Mouse (Mus musculus): ENCODE measurements at regions not wholly inside any gene's neighbourhood (a gene's known extent, or its start where the extent isn't known, plus 50 kb on each side); places are given as distances from the start of the nearest gene placed in this dataset.

GRCm38 (mm10) chr3:106879994-106880393 lies 53.9 kb upstream of the Olfr266 start:
- DNase-seq (ENCODE audit: low spot score in 2 of 2): no peak

GRCm38 (mm10) chr3:106903198-106903597 lies 77.1 kb upstream of the Olfr266 start:
- DNase-seq (ENCODE audit: low spot score in 2 of 2): no peak

GRCm38 (mm10) chr3:106906668-106907067 lies 80.6 kb upstream of the Olfr266 start:
- no peak for DNase-seq (ENCODE audit: low spot score in 2 of 2)

GRCm38 (mm10) chr3:106936067-106936466 lies 99.9 kb upstream of the Kcna3 start:
- no peak for DNase-seq (ENCODE audit: low spot score in 2 of 2)

- no peak for DNase-seq (ENCODE audit: low spot score in 2 of 2)
Observed at GRCm38 (mm10) chr3:106940095-106940494, 95.9 kb upstream of the Kcna3 start.

GRCm38 (mm10) chr3:106955555-106956446 lies 80.2 kb upstream of the Kcna3 start:
- no peak for DNase-seq (ENCODE audit: low spot score in 2 of 2)

GRCm38 (mm10) chr3:106957162-106957895 lies 78.6 kb upstream of the Kcna3 start:
- no peak for DNase-seq (ENCODE audit: low spot score in 2 of 2)

GRCm38 (mm10) chr3:106958194-106958593 lies 77.8 kb upstream of the Kcna3 start:
- no peak for DNase-seq (ENCODE audit: low spot score in 2 of 2)

- no peak for DNase-seq (ENCODE audit: low spot score in 2 of 2)
Observed at GRCm38 (mm10) chr3:106960596-106960995, 75.4 kb upstream of the Kcna3 start.

- peak in 1 of 2 experiments; percentile 1 for DNase-seq (ENCODE audit: low spot score in 2 of 2)
Observed at GRCm38 (mm10) chr3:106962466-106962865, 73.5 kb upstream of the Kcna3 start.

GRCm38 (mm10) chr3:106966198-106966597 lies 69.8 kb upstream of the Kcna3 start:
- no peak for DNase-seq (ENCODE audit: low spot score in 2 of 2)

- no peak for DNase-seq (ENCODE audit: low spot score in 2 of 2)
Observed at GRCm38 (mm10) chr3:106967479-106967878, 68.5 kb upstream of the Kcna3 start.

GRCm38 (mm10) chr3:106974114-106974789 lies 61.7 kb upstream of the Kcna3 start:
- DNase-seq (ENCODE audit: low spot score in 2 of 2): no peak

- DNase-seq (ENCODE audit: low spot score in 2 of 2): no peak
Observed at GRCm38 (mm10) chr3:106978728-106979127, 57.2 kb upstream of the Kcna3 start.

- DNase-seq (ENCODE audit: low spot score in 2 of 2): no peak
Observed at GRCm38 (mm10) chr3:106980914-106981313, 55.1 kb upstream of the Kcna3 start.

GRCm38 (mm10) chr3:106981323-106981722 lies 54.6 kb upstream of the Kcna3 start:
- DNase-seq (ENCODE audit: low spot score in 2 of 2): no peak

GRCm38 (mm10) chr3:106984231-106984630 lies 51.7 kb upstream of the Kcna3 start:
- DNase-seq (ENCODE audit: low spot score in 2 of 2): no peak

All from urinary bladder, adult 18-20 months (tissue).